ENCODE assay signal across 26 mouse cellular contexts in genomic region chr2:74693432-74693827, GRCm38 (mm10). TPM values are rescaled to one million over a fixed set of nuclear protein-coding genes. Genes with fewer than 3 reads are reported as not detected.
DNase-seq lines count a peak whose midpoint lies in the region; ATAC-seq lines count a peak whose summit lies in the region.
"Had no signal": no experiment of that assay in that cellular context is flagged by ENCODE, and none has a peak within 500 bp of the region (broad histone marks: within the 10 kb centered on the region; RNA-seq: fewer than 3 reads in every experiment).

No protein-coding gene starts in this region.

- no peaks in the 10 kb centered on the region for H3K9me3 ChIP-seq in kidney, embryonic 15.5 days (replicated peaks)
- no peaks in the 10 kb centered on the region for H3K9me3 ChIP-seq in embryonic facial prominence, embryonic 10.5 days
- H3K9me3 ChIP-seq in intestine, embryonic 16.5 days (ENCODE audit: control insufficient read depth, low read length) = no peaks in the 10 kb centered on the region
- H3K9me3 ChIP-seq in limb, embryonic 15.5 days = no peaks in the 10 kb centered on the region
- H3K9me3 ChIP-seq: forebrain, embryonic 15.5 days; heart, embryonic 10.5 days; hindbrain, embryonic 10.5 days had no signal

- 16% methylated on average over 4 of the region's 4 CpGs for WGBS in kidney, embryonic 15.5 days
- WGBS in embryonic facial prominence, embryonic 10.5 days = 3% methylated on average over 4 of the region's 4 CpGs
- WGBS in intestine, embryonic 16.5 days = 13% methylated on average over 4 of the region's 4 CpGs
- WGBS in limb, embryonic 15.5 days = 33% methylated on average over 4 of the region's 4 CpGs

- peak overlapping the region; percentile 80 for H3K4me2 ChIP-seq in kidney, embryonic 15.5 days
- no peak overlapping the region for H3K4me2 ChIP-seq in intestine, embryonic 16.5 days (ENCODE audit: low read depth, low read length)
- peak overlapping the region; percentile 62 for H3K4me2 ChIP-seq in limb, embryonic 15.5 days
- H3K4me2 ChIP-seq: forebrain, embryonic 15.5 days; liver, embryonic 11.5 days had no signal

- no peak for DNase-seq in kidney, adult 8-10 months
- DNase-seq in embryonic facial prominence, embryonic 10.5 days (ENCODE audit: low spot score) = peak; percentile 31
- DNase-seq in left cerebral cortex, postnatal 14 days (ENCODE audit: low spot score in 2 of 2) = no peak
- DNase-seq in cerebellum, postnatal 25 days = no peak
- DNase-seq in thymus, postnatal 10 days (ENCODE audit: low spot score in 2 of 2) = no peak
- DNase-seq: cerebellum, adult 8-10 months; lung, adult 2 months; lung, postnatal 36 days; right cerebral cortex, postnatal 4 days; thymus, postnatal 14 days had no signal

- H3K9ac ChIP-seq in kidney, embryonic 15.5 days = peak overlapping the region; percentile 74
- H3K9ac ChIP-seq in intestine, embryonic 16.5 days (ENCODE audit: low read depth, low read length) = peak overlapping the region; percentile 49
- peak overlapping the region; percentile 52; the same call in 1 of the 2 replicates for H3K9ac ChIP-seq in limb, embryonic 15.5 days
- H3K9ac ChIP-seq: forebrain, embryonic 15.5 days had no signal

- no peaks in the 10 kb centered on the region for H3K36me3 ChIP-seq in kidney, embryonic 15.5 days
- no peaks in the 10 kb centered on the region for H3K36me3 ChIP-seq in embryonic facial prominence, embryonic 10.5 days (replicated peaks)
- no peaks in the 10 kb centered on the region for H3K36me3 ChIP-seq in intestine, embryonic 16.5 days (ENCODE audit: control insufficient read depth, insufficient read depth, low read length)
- H3K36me3 ChIP-seq in limb, embryonic 15.5 days = no peaks in the 10 kb centered on the region; the same call in 1 of the 2 replicates
- H3K36me3 ChIP-seq: forebrain, embryonic 15.5 days; heart, embryonic 10.5 days; hindbrain, embryonic 10.5 days had no signal

- peaks cover 56% of the 10 kb centered on the region for H3K4me1 ChIP-seq in kidney, embryonic 15.5 days
- H3K4me1 ChIP-seq in embryonic facial prominence, embryonic 10.5 days = peaks cover 18% of the 10 kb centered on the region
- 0 out of 2 replicates have a peak, but pooled peaks cover 3% of the 10 kb centered on the region for H3K4me1 ChIP-seq in intestine, embryonic 16.5 days (ENCODE audit: control insufficient read depth, insufficient read depth, low read length)
- H3K4me1 ChIP-seq in limb, embryonic 15.5 days = peaks cover 46% of the 10 kb centered on the region

- no peak for ATAC-seq in kidney, embryonic 15.5 days (replicated peaks; ENCODE audit: low FRiP score)
- ATAC-seq in intestine, embryonic 16.5 days = no peak
- no peak for ATAC-seq in limb, embryonic 15.5 days (ENCODE audit: insufficient number of reproducible peaks, low FRiP score, low TSS enrichment, low read depth)
- ATAC-seq: forebrain, embryonic 15.5 days had no signal

- H3K4me3 ChIP-seq in kidney, embryonic 15.5 days (replicated peaks) = peak overlapping the region; percentile 70
- H3K4me3 ChIP-seq in embryonic facial prominence, embryonic 10.5 days = no peak overlapping the region
- H3K4me3 ChIP-seq in intestine, embryonic 16.5 days (ENCODE audit: low read length) = peak overlapping the region; percentile 31; the same call in 1 of the 2 replicates
- H3K4me3 ChIP-seq in limb, embryonic 15.5 days = peak overlapping the region; percentile 44
- H3K4me3 ChIP-seq: erythroblast, embryonic 14.5 days; forebrain, embryonic 15.5 days; hindbrain, embryonic 10.5 days had no signal

- peak overlapping the region; percentile 95 for H3K27ac ChIP-seq in kidney, embryonic 15.5 days
- no peak overlapping the region for H3K27ac ChIP-seq in embryonic facial prominence, embryonic 10.5 days (replicated peaks)
- no peak overlapping the region for H3K27ac ChIP-seq in intestine, embryonic 16.5 days (ENCODE audit: low read length)
- H3K27ac ChIP-seq in limb, embryonic 15.5 days = peak overlapping the region; percentile 86
- H3K27ac ChIP-seq: forebrain, embryonic 15.5 days; heart, embryonic 10.5 days; hindbrain, embryonic 10.5 days had no signal

- intact Hi-C loops in left cerebral cortex, postnatal 14 days (cut with DNase I) = no loop called here

- H3K27me3 ChIP-seq in kidney, embryonic 15.5 days = peaks cover 14% of the 10 kb centered on the region; the same call in 1 of the 2 replicates
- H3K27me3 ChIP-seq in embryonic facial prominence, embryonic 10.5 days (replicated peaks; ENCODE audit: low read depth, poor library complexity, severe bottlenecking) = peaks cover 100% of the 10 kb centered on the region
- peaks cover 91% of the 10 kb centered on the region for H3K27me3 ChIP-seq in intestine, embryonic 16.5 days (replicated peaks; ENCODE audit: control insufficient read depth, insufficient read depth, low read length)
- H3K27me3 ChIP-seq in limb, embryonic 15.5 days = peaks cover 79% of the 10 kb centered on the region

RNA-seq across cellular contexts. Expression of gene Hoxd10, which starts 1.7 kb away (rescaled TPM):
- polyA plus RNA-seq in kidney, embryonic 15.5 days (2015; fragmentation: Nextera tagmentation; extraction: Ambion mirVana) = 33.6 and 36.6 TPM in 2 replicates
- polyA plus RNA-seq in embryonic facial prominence, embryonic 10.5 days (2016; fragmentation: Nextera tagmentation; extraction: Ambion mirVana) = not detected in 2 replicates
- 3.7 and 4.4 TPM in 2 replicates for polyA plus RNA-seq in intestine, embryonic 16.5 days (2015; fragmentation: Nextera tagmentation; extraction: Ambion mirVana)
- polyA plus RNA-seq in limb, embryonic 15.5 days (2015; fragmentation: Nextera tagmentation; extraction: Ambion mirVana) = 12.4 and 14.5 TPM in 2 replicates
- total RNA-seq in left cerebral cortex, postnatal 14 days (2021) = not detected
- total RNA-seq: adrenal gland, adult 18-20 months; common myeloid progenitor, adult 5-6 weeks; layer of hippocampus, postnatal 10 days; neutrophil, adult 5-6 weeks had no signal
- polyA plus RNA-seq: embryonic facial prominence, embryonic 11.5 days; erythroblast, embryonic 14.5 days; forebrain, embryonic 15.5 days; heart, postnatal 0 days; hindbrain, embryonic 10.5 days; large intestine, adult 2 months; lung, adult 2 months had no signal

RNA-seq across cellular contexts. Expression of gene Hoxd9, which starts 4.1 kb away (rescaled TPM):
- 38.1 and 40.7 TPM in 2 replicates for polyA plus RNA-seq in kidney, embryonic 15.5 days (2015; fragmentation: Nextera tagmentation; extraction: Ambion mirVana)
- polyA plus RNA-seq in embryonic facial prominence, embryonic 10.5 days (2016; fragmentation: Nextera tagmentation; extraction: Ambion mirVana) = not detected in 2 replicates
- polyA plus RNA-seq in intestine, embryonic 16.5 days (2015; fragmentation: Nextera tagmentation; extraction: Ambion mirVana) = 1.8 and 2.5 TPM in 2 replicates
- polyA plus RNA-seq in limb, embryonic 15.5 days (2015; fragmentation: Nextera tagmentation; extraction: Ambion mirVana) = 7.1 TPM in 2 replicates
- total RNA-seq in left cerebral cortex, postnatal 14 days (2021) = not detected
- total RNA-seq: common myeloid progenitor, adult 5-6 weeks; layer of hippocampus, postnatal 10 days; neutrophil, adult 5-6 weeks had no signal
- polyA plus RNA-seq: erythroblast, embryonic 14.5 days; forebrain, embryonic 15.5 days; hindbrain, embryonic 10.5 days had no signal

RNA-seq across cellular contexts. Expression of gene Hoxd8, which starts 11.0 kb away (rescaled TPM):
- polyA plus RNA-seq in kidney, embryonic 15.5 days (2015; fragmentation: Nextera tagmentation; extraction: Ambion mirVana) = 36.4 and 40.8 TPM in 2 replicates
- not detected in 2 replicates for polyA plus RNA-seq in embryonic facial prominence, embryonic 10.5 days (2016; fragmentation: Nextera tagmentation; extraction: Ambion mirVana)
- polyA plus RNA-seq in intestine, embryonic 16.5 days (2015; fragmentation: Nextera tagmentation; extraction: Ambion mirVana) = 3.1 TPM in 2 replicates
- 5.9 and 7.3 TPM in 2 replicates for polyA plus RNA-seq in limb, embryonic 15.5 days (2015; fragmentation: Nextera tagmentation; extraction: Ambion mirVana)
- total RNA-seq in left cerebral cortex, postnatal 14 days (2021) = not detected
- total RNA-seq: common myeloid progenitor, adult 5-6 weeks; neutrophil, adult 5-6 weeks had no signal
- polyA plus RNA-seq: erythroblast, embryonic 14.5 days; hindbrain, embryonic 10.5 days had no signal

RNA-seq across cellular contexts. Expression of gene Hoxd11, which starts 14.1 kb away (rescaled TPM):
- 25.1 and 26.3 TPM in 2 replicates for polyA plus RNA-seq in kidney, embryonic 15.5 days (2015; fragmentation: Nextera tagmentation; extraction: Ambion mirVana)
- not detected in 2 replicates for polyA plus RNA-seq in embryonic facial prominence, embryonic 10.5 days (2016; fragmentation: Nextera tagmentation; extraction: Ambion mirVana)
- polyA plus RNA-seq in intestine, embryonic 16.5 days (2015; fragmentation: Nextera tagmentation; extraction: Ambion mirVana) = 0.69 and 1.1 TPM in 2 replicates
- 7.1 and 10.3 TPM in 2 replicates for polyA plus RNA-seq in limb, embryonic 15.5 days (2015; fragmentation: Nextera tagmentation; extraction: Ambion mirVana)
- total RNA-seq in left cerebral cortex, postnatal 14 days (2021) = not detected
- total RNA-seq: adrenal gland, adult 18-20 months; common myeloid progenitor, adult 5-6 weeks; layer of hippocampus, postnatal 10 days; neutrophil, adult 5-6 weeks had no signal
- polyA plus RNA-seq: embryonic facial prominence, embryonic 11.5 days; erythroblast, embryonic 14.5 days; forebrain, embryonic 15.5 days; heart, postnatal 0 days; hindbrain, embryonic 10.5 days; large intestine, adult 2 months; lung, adult 2 months; stomach, embryonic 16.5 days had no signal

RNA-seq across cellular contexts. Expression of gene Hoxd3, which starts 18.3 kb away (rescaled TPM):
- 15.2 and 15.9 TPM in 2 replicates for polyA plus RNA-seq in kidney, embryonic 15.5 days (2015; fragmentation: Nextera tagmentation; extraction: Ambion mirVana)
- polyA plus RNA-seq in embryonic facial prominence, embryonic 10.5 days (2016; fragmentation: Nextera tagmentation; extraction: Ambion mirVana) = 1.7 and 6.9 TPM in 2 replicates
- polyA plus RNA-seq in intestine, embryonic 16.5 days (2015; fragmentation: Nextera tagmentation; extraction: Ambion mirVana) = 13.4 and 15.1 TPM in 2 replicates
- polyA plus RNA-seq in limb, embryonic 15.5 days (2015; fragmentation: Nextera tagmentation; extraction: Ambion mirVana) = 0.55 and 0.65 TPM in 2 replicates
- total RNA-seq in left cerebral cortex, postnatal 14 days (2021) = not detected
- total RNA-seq: common myeloid progenitor, adult 5-6 weeks; layer of hippocampus, postnatal 10 days; neutrophil, adult 5-6 weeks had no signal
- polyA plus RNA-seq: erythroblast, embryonic 14.5 days; forebrain, embryonic 15.5 days had no signal

Comparison
In these comparisons a context has a peak if more than half of its experiments do, and no peak if none do; other contexts are left out.
1. H3K27ac ChIP-seq: peak in kidney, embryonic 15.5 days (single experiment) and limb, embryonic 15.5 days (single experiment); none in embryonic facial prominence, embryonic 10.5 days (single experiment) and intestine, embryonic 16.5 days (single experiment).
2. Peak in every context shown above with its lines, with median percentiles within 50 percentile points of each other: H3K9ac ChIP-seq.